Mouse (Mus musculus) hindbrain, embryonic 11.5 days (tissue): ENCODE measurements around the gene Cpne5. TPM values are rescaled to one million over a fixed set of nuclear protein-coding genes. Genes with fewer than 3 reads are reported as not detected.
A peak's percentile ranks its signal among the peaks of the same experiment; 100 is the strongest.
"Not testable (repeated sequence)": the region's sequence is repeated elsewhere in the genome, so short reads cannot be mapped to it uniquely, and the experiment has no call there.

Source experiments
- ATAC-seq: fragments of 200-750 bp; cut with Nextera tagmentation; 2 replicates; pipeline ENCODE4 v1.8.0; 2017; ENCODE audit warnings: mild to moderate bottlenecking, moderate TSS enrichment, moderate library complexity; ENCODE audit not compliant: low FRiP score
- DNase-seq: peaks from one replicate; pipeline ENCODE4 v3.0.0-alpha.2; 2015; ENCODE audit warnings: low spot score
- H3K27ac ChIP-seq: fragments of 300-500 bp; sonication (generic); 2 replicates; pipeline ENCODE4 v1.5.1; 2014; ENCODE audit warnings: mild to moderate bottlenecking, low read depth, low read length
- H3K27me3 ChIP-seq: fragments of 300-500 bp; sonication (generic); 2 replicates; pipeline ENCODE4 v1.6.1; 2014; ENCODE audit warnings: mild to moderate bottlenecking, low read length, moderate library complexity, mixed read lengths; ENCODE audit not compliant: control insufficient read depth, insufficient read depth
- H3K36me3 ChIP-seq: fragments of 300-500 bp; sonication (generic); 2 replicates; pipeline ENCODE4 v1.6.1; 2014; ENCODE audit warnings: mild to moderate bottlenecking, low read length, moderate library complexity, mixed read lengths; ENCODE audit not compliant: control insufficient read depth, insufficient read depth
- H3K4me1 ChIP-seq: fragments of 300-500 bp; sonication (generic); replicated peaks from 2 replicates; pipeline ENCODE4 v1.6.1; 2014; ENCODE audit warnings: low read length, mixed read lengths; ENCODE audit not compliant: control insufficient read depth, insufficient read depth
- H3K4me2 ChIP-seq: fragments of 300-500 bp; sonication (generic); replicated peaks from 2 replicates; pipeline ENCODE4 v1.6.1; 2014; ENCODE audit warnings: mild to moderate bottlenecking, low read depth, low read length
- H3K4me3 ChIP-seq: fragments of 300-500 bp; sonication (generic); 2 replicates; pipeline ENCODE4 v1.5.1; 2014; ENCODE audit warnings: low read depth, low read length
- H3K9ac ChIP-seq: fragments of 300-500 bp; sonication (generic); 2 replicates; pipeline ENCODE4 v1.6.1; 2014; ENCODE audit warnings: low read depth, low read length
- H3K9me3 ChIP-seq: fragments of 300-500 bp; sonication (generic); 2 replicates; pipeline ENCODE4 v1.6.1; 2016; ENCODE audit warnings: low read length; ENCODE audit not compliant: control insufficient read depth
- WGBS: fragments of 180-500 bp; shearing (Covaris S2); extraction: QIAGEN DNeasy Blood & Tissue Kit; methylation state at CpG from one replicate; pipeline ENCODE4 v1.1.7; 2014; 5-methylcytosine and 5-hydroxymethylcytosine counted together
- polyA plus RNA-seq: library from polyadenylated mRNA; unstranded; fragments of >200 nt; fragmentation: Nextera tagmentation; extraction: Ambion mirVana; gene quantifications from 2 replicates; pipeline ENCODE4 v1.2.1, GENCODE M21; 2014

The Cpne5 gene
- polyA plus RNA-seq, 1 experiment from 2014 or later: 3.7 TPM

DNA sequence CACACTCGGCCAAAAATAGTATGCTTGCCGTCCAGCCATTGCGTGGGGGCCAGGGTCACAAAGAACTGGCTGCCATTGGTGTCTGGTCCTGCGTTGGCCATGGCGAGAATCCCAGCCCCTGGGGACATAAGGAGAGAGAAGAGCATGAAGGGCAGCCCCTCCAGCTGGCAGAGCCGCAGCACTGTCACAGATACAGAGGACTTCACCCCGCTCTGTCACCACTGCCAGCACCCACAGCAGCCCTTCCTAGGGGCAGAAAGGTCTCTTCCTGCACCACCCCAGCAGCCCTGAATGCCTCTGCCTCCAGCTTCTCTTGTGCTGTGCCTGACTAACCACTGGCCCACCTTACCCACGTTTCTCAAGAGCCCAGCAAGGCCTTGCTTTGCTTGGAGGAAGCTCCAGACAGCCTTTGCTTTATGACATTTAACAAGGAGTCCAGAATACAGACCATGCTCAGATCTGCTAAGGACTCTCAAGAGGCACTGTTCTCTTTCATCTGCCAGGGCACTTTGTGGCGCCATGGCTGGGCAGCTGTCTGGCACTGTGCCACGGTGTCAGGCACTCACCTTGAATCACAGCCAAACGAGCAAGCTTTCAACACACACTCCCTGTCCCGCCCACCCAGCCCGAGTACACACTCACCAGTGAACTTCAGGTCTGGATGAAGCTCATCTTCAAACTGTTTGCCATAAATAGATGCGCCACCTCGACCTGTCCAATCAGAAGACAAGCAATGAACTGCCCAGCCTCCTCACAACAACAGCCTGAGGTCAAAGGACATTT is 13.8 kb upstream of the Cpne5 start:
- Histone ChIP-seq H3K4me3 (no peak overlapping the region), H3K9me3 (no peaks in the 10 kb centered on the region), H3K9ac (no peak overlapping the region), H3K27me3 (no peaks in the 10 kb centered on the region), H3K4me2 (no peak overlapping the region), H3K36me3 (no peaks in the 10 kb centered on the region; the same call in 1 of the 2 replicates), H3K4me1 (no peaks in the 10 kb centered on the region), H3K27ac (no peak overlapping the region)
- DNase-seq (no peak), ATAC-seq (no peak)
- 90% methylated on average over 15 of the region's 15 CpGs for WGBS

- DNase-seq, H3K27me3 ChIP-seq, H3K27ac ChIP-seq, H3K4me1 ChIP-seq, ATAC-seq, H3K4me3 ChIP-seq, H3K4me2 ChIP-seq, H3K9me3 ChIP-seq, H3K9ac ChIP-seq, H3K36me3 ChIP-seq: not testable (repeated sequence)
- WGBS: 94% methylated on average over 14 of the region's 14 CpGs
Observed at GRCm38 (mm10) chr17:29251006-29251405, 13.0 kb upstream of the Cpne5 start.

- Histone ChIP-seq H3K9ac (no peak overlapping the region), H3K9me3 (no peaks in the 10 kb centered on the region), H3K4me1 (peaks cover 3% of the 10 kb centered on the region; the same call in 1 of the 2 replicates), H3K4me3 (no peak overlapping the region), H3K36me3 (no peaks in the 10 kb centered on the region; the same call in 1 of the 2 replicates), H3K4me2 (no peak overlapping the region), H3K27me3 (no peaks in the 10 kb centered on the region), H3K27ac (no peak overlapping the region)
- 63% methylated on average over 9 of the region's 9 CpGs for WGBS
- DNase-seq (peak; percentile 52), ATAC-seq (no peak)
Observed at GRCm38 (mm10) chr17:29249512-29249911, 11.5 kb upstream of the Cpne5 start.

GRCm38 (mm10) chr17:29247881-29248280 is 9.9 kb upstream of the Cpne5 start:
- H3K9me3 ChIP-seq: no peaks in the 10 kb centered on the region

GRCm38 (mm10) chr17:29246602-29247001 is 8.6 kb upstream of the Cpne5 start:
- ATAC-seq: no peak
- DNase-seq: peak; percentile 82
- Histone ChIP-seq H3K9me3 (no peaks in the 10 kb centered on the region), H3K27ac (no peak overlapping the region), H3K27me3 (no peaks in the 10 kb centered on the region), H3K4me1 (peaks cover 10% of the 10 kb centered on the region; the same call in 1 of the 2 replicates), H3K4me3 (no peak overlapping the region), H3K9ac (no peak overlapping the region), H3K4me2 (no peak overlapping the region), H3K36me3 (no peaks in the 10 kb centered on the region; the same call in 1 of the 2 replicates)
- WGBS: 34% methylated on average over 5 of the region's 5 CpGs

More at GRCm38 (mm10) chr17:29247881-29248280, 9.9 kb upstream of the Cpne5 start:
- no peak for ATAC-seq
- no peak for DNase-seq
- Histone ChIP-seq H3K27me3 (no peaks in the 10 kb centered on the region), H3K27ac (no peak overlapping the region), H3K9ac (no peak overlapping the region), H3K4me3 (no peak overlapping the region), H3K4me2 (no peak overlapping the region), H3K36me3 (no peaks in the 10 kb centered on the region; the same call in 1 of the 2 replicates), H3K4me1 (peaks cover 10% of the 10 kb centered on the region; the same call in 1 of the 2 replicates)
- WGBS: 84% methylated on average over 13 of the region's 13 CpGs

DNA sequence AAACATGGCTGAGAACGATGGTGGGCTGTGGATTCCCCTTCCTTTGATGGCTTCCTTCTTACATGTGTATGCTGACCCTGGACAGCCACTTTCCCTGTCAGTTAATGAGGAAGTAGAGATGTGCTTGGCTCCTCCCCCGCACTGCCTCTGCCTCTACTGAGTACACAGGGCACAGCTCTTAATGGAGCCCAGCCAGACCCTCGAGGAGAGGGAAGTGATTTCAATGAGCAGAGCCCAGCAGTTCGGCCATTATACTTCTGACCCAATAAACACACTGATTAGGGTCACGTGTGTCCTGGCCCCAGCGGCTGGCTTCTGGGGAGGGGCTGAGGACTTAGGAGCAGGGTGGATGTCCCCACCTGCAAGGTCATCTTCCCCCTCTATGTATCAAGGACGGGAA is 7.8 kb upstream of the Cpne5 start:
- Histone ChIP-seq H3K27me3 (no peaks in the 10 kb centered on the region), H3K27ac (no peak overlapping the region), H3K36me3 (no peaks in the 10 kb centered on the region; the same call in 1 of the 2 replicates), H3K9me3 (no peaks in the 10 kb centered on the region), H3K4me1 (peaks cover 10% of the 10 kb centered on the region; the same call in 1 of the 2 replicates), H3K4me3 (no peak overlapping the region), H3K4me2 (no peak overlapping the region), H3K9ac (no peak overlapping the region)
- ATAC-seq (peak; percentile 27; the same call in 1 of the 2 replicates), DNase-seq (no peak)
- 52% methylated on average over 7 of the region's 7 CpGs for WGBS

- no peak overlapping the region for H3K4me2 ChIP-seq
- no peak overlapping the region for H3K4me3 ChIP-seq
- H3K27ac ChIP-seq: no peak overlapping the region
- no peak overlapping the region for H3K9ac ChIP-seq
- DNase-seq (no peak), ATAC-seq (no peak)
- peaks cover 10% of the 10 kb centered on the region; the same call in 1 of the 2 replicates for H3K4me1 ChIP-seq
- H3K9me3 ChIP-seq: no peaks in the 10 kb centered on the region
- no peaks in the 10 kb centered on the region for H3K27me3 ChIP-seq
- WGBS: 43% methylated on average over 11 of the region's 12 CpGs
- H3K36me3 ChIP-seq: no peaks in the 10 kb centered on the region
Observed at GRCm38 (mm10) chr17:29244912-29245311, 6.9 kb upstream of the Cpne5 start.

- peaks cover 15% of the 10 kb centered on the region for H3K27me3 ChIP-seq
- peak overlapping the region; percentile 58 for H3K4me3 ChIP-seq
- H3K27ac ChIP-seq: no peak overlapping the region
- peaks cover 13% of the 10 kb centered on the region for H3K4me1 ChIP-seq
- H3K36me3 ChIP-seq: no peaks in the 10 kb centered on the region
- 2% methylated on average over 23 of the region's 23 CpGs for WGBS
- no peaks in the 10 kb centered on the region for H3K9me3 ChIP-seq
- peak overlapping the region; percentile 100 for H3K4me2 ChIP-seq
- DNase-seq (peak; percentile 50), ATAC-seq (0 out of 2 replicates have a peak, but pooled peaks have one; percentile 30)
- H3K9ac ChIP-seq: peak overlapping the region; percentile 57
Observed at GRCm38 (mm10) chr17:29238421-29238945, 516 bp upstream of the Cpne5 start.
